Mouse (Mus musculus) E14TG2a.4 (cell line): ENCODE results near the gene Arel1.

Source experiments
- H3K27me3 ChIP-seq: 2 replicates; pipeline ENCODE4 v1.6.1; 2014; ENCODE audit warnings: low read length, control low read depth; ENCODE audit not compliant: insufficient read depth
- H3K36me3 ChIP-seq: 2 replicates; pipeline ENCODE4 v1.6.1; 2014; ENCODE audit warnings: low read length, control low read depth; ENCODE audit not compliant: insufficient read depth
- H3K4me1 ChIP-seq: replicated peaks from 2 replicates; pipeline ENCODE4 v1.6.1; 2014; ENCODE audit warnings: low read depth, low read length, control low read depth
- H3K4me3 ChIP-seq: replicated peaks from 2 replicates; pipeline ENCODE4 v1.5.1; 2014; ENCODE audit warnings: mild to moderate bottlenecking, low read length
- H3K9me3 ChIP-seq: 2 replicates; pipeline ENCODE4 v1.6.1; 2014; ENCODE audit warnings: low read length, control low read depth
- CTCF ChIP-seq: conservative IDR thresholded peaks from 2 replicates; pipeline ENCODE4 v1.5.1; 2014; ENCODE audit warnings: low read length
- NANOG ChIP-seq: IDR thresholded peaks from 2 replicates; pipeline ENCODE4 v1.6.1; 2014; ENCODE audit warnings: borderline replicate concordance, low read length, mixed read lengths
- POU5F1 ChIP-seq: IDR thresholded peaks from 2 replicates; pipeline ENCODE4 v1.6.1; 2014; ENCODE audit warnings: low read length, borderline replicate concordance

The Arel1 gene

DNA sequence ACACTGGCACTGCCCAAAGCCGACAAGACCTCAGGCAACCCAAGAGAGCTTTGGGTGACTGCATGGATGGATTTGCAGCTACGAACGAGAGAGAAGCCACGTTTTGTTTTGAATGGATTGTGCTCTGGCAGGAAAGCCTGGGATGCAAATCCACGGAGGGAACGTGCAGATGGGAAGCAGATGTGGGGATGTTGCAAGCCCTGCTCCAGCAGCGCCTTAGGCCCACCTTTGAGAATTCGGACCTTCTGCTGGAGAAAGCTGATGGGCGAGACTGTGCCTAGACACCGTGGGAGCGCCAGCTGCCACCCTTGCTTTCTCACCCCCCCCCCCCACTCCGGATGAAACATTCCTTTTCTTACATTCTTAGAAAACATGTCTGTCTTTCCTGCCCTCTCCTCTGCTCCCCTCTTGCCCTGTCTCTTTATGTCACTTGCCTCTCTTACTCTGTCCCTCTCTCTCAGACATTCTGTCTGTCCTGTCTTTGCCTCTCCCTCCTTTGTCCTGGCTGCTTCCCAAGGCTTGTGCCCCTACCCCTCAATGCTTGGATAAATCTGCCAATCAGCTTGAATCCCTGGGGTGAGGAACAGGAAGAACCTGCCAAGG lies 63.6 kb downstream of the Arel1 start:
- Histone ChIP-seq H3K4me1 (peaks cover 12% of the 10 kb centered on the region), H3K27me3 (no peaks in the 10 kb centered on the region), H3K36me3 (no peaks in the 10 kb centered on the region), H3K4me3 (0 out of 2 replicates have a peak overlapping the region, but pooled peaks have one; percentile 17), H3K9me3 (peaks cover 4% of the 10 kb centered on the region; the same call in 1 of the 2 replicates)
- no peak for TF ChIP-seq NANOG
- no peak for TF ChIP-seq CTCF
- TF ChIP-seq POU5F1 = no peak

DNA sequence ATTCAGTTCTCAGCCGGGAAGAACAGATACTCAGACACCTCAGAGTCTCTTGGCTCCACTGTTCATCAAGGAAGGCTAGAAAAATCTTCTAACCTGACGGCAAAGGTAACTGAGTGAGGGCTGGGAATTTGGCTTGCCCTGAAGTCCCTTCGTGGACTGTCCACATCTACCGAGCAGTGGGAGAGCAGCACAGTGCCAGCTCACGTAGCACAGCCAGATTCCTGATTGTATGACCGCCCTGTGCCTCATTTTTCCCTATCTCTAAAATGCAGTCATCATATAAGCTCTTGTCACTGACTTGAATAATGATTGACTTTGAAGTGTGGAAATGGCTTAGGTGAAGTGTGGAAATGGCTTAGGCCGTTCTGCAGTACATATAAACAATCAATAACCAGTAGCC lies 66.3 kb downstream of the Arel1 start:
- Histone ChIP-seq H3K27me3 (no peaks in the 10 kb centered on the region), H3K36me3 (no peaks in the 10 kb centered on the region), H3K4me3 (no peak overlapping the region), H3K4me1 (peaks cover 12% of the 10 kb centered on the region), H3K9me3 (no peaks in the 10 kb centered on the region)
- TF ChIP-seq CTCF (no peak), NANOG (no peak), POU5F1 (no peak)

DNA sequence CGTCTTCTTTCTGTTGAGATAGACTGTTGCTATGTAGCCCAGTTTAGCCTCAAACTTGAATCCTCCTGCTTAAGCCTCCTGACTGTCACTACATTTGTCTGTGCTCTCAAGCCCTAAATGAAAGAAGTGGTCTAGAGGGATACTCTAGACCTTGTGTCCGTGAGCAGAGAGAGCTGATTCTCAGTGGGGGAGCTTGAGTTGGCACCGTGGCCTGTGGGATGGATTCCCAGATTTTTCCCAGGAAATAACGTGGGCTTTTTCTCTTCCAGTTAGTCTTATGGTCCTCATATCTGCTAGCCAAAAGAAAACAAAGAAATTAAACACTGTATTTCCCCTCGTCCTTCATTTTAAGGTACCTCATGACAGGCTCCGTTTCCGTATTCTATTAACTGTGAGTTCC lies 70.4 kb downstream of the Arel1 start:
- H3K27me3 ChIP-seq = no peaks in the 10 kb centered on the region
- no peak overlapping the region for H3K4me3 ChIP-seq

DNA sequence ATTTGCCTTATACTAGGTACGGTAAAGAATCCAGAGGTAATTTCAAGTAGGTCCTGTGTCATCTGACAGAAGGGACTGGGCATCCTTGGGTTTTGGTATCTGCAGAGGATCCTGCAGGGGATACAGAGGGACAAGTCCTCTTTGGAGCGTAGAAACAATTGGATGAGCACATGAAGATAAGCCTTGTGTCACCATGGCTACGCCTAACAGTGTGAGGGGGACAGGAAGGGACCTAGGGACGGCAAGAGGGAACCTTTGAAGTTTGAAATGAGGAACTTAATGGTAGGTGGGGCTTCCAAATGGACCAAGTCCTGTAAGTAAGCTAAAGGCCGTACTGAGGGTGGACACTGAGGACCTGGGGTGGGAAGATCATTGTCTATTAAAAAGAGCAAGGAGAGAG lies 73.4 kb downstream of the Arel1 start:
- Histone ChIP-seq H3K4me1 (peaks cover 6% of the 10 kb centered on the region; the same call in 1 of the 2 replicates), H3K4me3 (no peak overlapping the region), H3K27me3 (no peaks in the 10 kb centered on the region), H3K9me3 (no peaks in the 10 kb centered on the region), H3K36me3 (no peaks in the 10 kb centered on the region)
- TF ChIP-seq POU5F1 = no peak
- TF ChIP-seq NANOG = no peak
- TF ChIP-seq CTCF = no peak

More for the DNA sequence above, 70.4 kb downstream of the Arel1 start:
- TF ChIP-seq NANOG (no peak), CTCF (no peak), POU5F1 (no peak)
- Histone ChIP-seq H3K4me1 (no peaks in the 10 kb centered on the region), H3K9me3 (no peaks in the 10 kb centered on the region), H3K36me3 (no peaks in the 10 kb centered on the region)

DNA sequence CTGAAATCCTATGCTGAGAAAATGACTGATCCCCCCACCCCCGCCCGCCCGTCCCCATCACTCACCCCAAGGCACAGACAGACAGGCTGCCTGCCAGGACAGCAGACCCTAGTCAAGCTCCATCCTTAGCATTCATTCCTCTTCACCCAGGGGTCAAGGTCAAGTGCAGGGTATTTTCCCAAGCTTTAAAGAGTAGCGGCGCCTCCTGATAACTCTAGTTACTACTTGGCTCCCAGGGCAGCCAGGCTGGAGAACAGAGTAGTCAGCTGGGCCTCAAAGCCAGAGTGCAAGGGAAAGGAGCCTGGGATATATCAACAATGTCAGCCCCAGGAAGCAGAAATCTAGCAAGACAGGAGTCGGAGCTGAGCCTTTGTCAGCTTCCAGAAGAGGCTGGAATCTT lies 74.5 kb downstream of the Arel1 start:
- peaks cover 8% of the 10 kb centered on the region; the same call in 1 of the 2 replicates for H3K4me1 ChIP-seq
- H3K36me3 ChIP-seq = no peaks in the 10 kb centered on the region
- TF ChIP-seq NANOG (no peak), POU5F1 (no peak), CTCF (no peak)

DNA sequence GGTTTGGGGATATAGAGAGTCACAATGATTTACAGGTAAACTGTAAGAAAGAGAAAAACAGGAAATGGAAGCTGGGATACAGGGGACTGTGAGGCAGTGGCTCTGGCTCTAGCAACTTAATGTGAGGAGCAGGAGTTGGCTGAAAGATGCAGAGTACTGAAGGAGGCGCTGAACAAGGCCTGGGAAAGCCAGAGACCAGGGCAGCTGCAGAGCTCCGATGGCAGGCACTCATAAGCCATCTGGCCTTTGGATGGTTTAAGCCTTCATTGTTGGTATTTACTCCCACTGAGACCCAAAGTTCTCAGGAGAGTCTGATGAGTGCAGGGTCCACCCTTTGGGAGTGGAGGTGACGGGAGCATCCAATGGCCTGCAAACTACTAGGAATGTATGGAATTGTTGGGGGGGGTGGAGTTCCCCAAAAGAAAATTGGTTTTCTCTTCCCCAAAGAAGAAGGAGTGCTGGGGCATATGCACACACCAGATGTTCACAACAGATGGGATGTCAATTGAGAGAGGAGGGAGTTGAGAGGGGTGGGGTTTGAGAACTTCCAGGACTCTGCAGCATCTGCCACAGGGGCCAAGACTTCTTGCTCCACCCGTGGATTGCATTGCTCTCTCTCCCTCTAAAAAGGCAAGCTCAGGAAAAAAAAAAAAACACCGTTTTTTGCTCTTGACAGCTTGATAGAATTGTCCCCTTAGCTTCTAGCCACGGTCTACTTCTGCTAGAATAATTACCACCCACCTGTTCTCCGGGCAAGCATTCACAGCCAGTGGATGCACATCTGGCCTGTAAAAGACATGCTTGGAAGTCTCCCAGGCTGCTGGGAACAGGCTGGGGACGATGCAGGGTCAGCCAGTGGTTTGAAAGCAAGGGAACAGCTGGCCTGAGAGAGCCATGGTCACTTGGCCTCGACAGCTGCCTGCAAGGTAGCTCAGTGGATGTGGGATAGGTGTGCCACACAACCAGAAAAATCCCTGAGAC lies 76.8 kb downstream of the Arel1 start:
- Histone ChIP-seq H3K4me1 (peaks cover 14% of the 10 kb centered on the region), H3K36me3 (no peaks in the 10 kb centered on the region), H3K9me3 (no peaks in the 10 kb centered on the region), H3K4me3 (no peak overlapping the region), H3K27me3 (peaks cover 2% of the 10 kb centered on the region; the same call in 1 of the 2 replicates)
- TF ChIP-seq NANOG (no peak), CTCF (no peak), POU5F1 (no peak)

More for the DNA sequence above, 74.5 kb downstream of the Arel1 start:
- H3K4me3 ChIP-seq = no peak overlapping the region
- no peaks in the 10 kb centered on the region for H3K9me3 ChIP-seq
- no peaks in the 10 kb centered on the region for H3K27me3 ChIP-seq

DNA sequence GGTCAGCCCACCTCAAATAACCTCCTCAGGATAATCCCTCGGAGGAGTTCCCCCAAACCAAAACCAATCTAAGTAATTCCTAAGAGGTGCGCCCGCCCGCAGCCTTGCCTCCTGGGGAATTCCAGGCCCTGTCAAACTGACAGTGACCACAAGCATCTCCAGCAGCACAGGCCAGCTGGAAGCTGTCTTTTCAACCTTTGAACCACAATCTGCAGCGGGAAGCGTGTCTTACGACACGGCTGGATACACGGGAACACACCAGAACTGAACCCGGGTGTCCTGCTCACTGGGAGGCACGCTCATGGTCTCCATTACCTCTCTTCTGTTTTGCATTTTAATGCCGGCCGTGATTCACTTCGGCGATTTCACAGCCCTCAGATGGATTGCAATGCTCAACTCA lies 80.4 kb downstream of the Arel1 start:
- TF ChIP-seq POU5F1 (no peak), CTCF (no peak), NANOG (no peak)
- Histone ChIP-seq H3K4me1 (peaks cover 14% of the 10 kb centered on the region), H3K36me3 (no peaks in the 10 kb centered on the region), H3K9me3 (no peaks in the 10 kb centered on the region), H3K27me3 (peaks cover 6% of the 10 kb centered on the region; the same call in 1 of the 2 replicates), H3K4me3 (no peak overlapping the region)
